ENCODE assay signal across 22 mouse cellular contexts in the genomic region with DNA sequence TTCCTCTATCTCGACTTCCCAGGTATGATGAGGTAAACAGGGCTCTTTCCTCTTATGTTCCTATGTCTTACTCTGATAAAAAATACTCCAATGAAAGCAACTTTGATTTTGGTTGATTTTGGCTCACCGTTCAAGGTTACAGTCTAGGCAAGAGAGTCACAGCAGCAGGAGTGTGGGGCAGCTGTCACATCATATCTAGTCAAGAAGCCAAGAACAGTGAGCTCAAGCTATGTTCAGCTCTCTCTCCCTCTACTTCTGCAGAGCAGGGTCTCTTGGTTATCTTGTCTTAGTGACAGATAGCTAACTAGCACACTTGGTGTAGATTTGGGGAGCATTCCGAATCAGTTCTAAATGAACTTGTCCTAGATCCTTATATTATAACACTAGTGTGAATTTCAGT. TPM values are rescaled to one million over a fixed set of nuclear protein-coding genes. Genes with fewer than 3 reads are reported as not detected.
"Had no signal": no experiment of that assay in that cellular context is flagged by ENCODE, and none has a peak within 500 bp of the region (broad histone marks: within the 10 kb centered on the region; RNA-seq: fewer than 3 reads in every experiment).

No protein-coding gene starts in this region.

- H3K4me3 ChIP-seq: liver, embryonic 15.5 days; lung, embryonic 15.5 days; megakaryocyte, embryonic 14.5 days; midbrain, embryonic 12.5 days; neural tube, embryonic 12.5 days had no signal

- H3K27ac ChIP-seq: liver, embryonic 15.5 days; lung, embryonic 15.5 days; macrophage; midbrain, embryonic 12.5 days; neural tube, embryonic 12.5 days had no signal

- DNase-seq: liver, postnatal 0 days; lung, adult 2 months; lung, postnatal 14 days; lung, postnatal 36 days; midbrain, embryonic 14.5 days; right cerebral cortex, postnatal 14 days; right cerebral cortex, postnatal 4 days; spleen, adult 18-20 months; thymus, adult 18-20 months; thymus, postnatal 14 days; thymus, postnatal 36 days had no signal

- H3K9me3 ChIP-seq: liver, embryonic 15.5 days; lung, embryonic 15.5 days; megakaryocyte, embryonic 14.5 days; midbrain, embryonic 12.5 days; neural tube, embryonic 12.5 days had no signal

- H3K4me1 ChIP-seq: liver, embryonic 15.5 days; lung, embryonic 15.5 days; megakaryocyte, embryonic 14.5 days; neural tube, embryonic 12.5 days had no signal

- H3K4me2 ChIP-seq: liver, embryonic 15.5 days; lung, embryonic 15.5 days; midbrain, embryonic 12.5 days; neural tube, embryonic 12.5 days had no signal

- H3K27me3 ChIP-seq: liver, embryonic 15.5 days; lung, embryonic 15.5 days; megakaryocyte, embryonic 14.5 days; midbrain, embryonic 12.5 days; neural tube, embryonic 12.5 days had no signal

- ATAC-seq: liver, postnatal 0 days; lung, postnatal 0 days; midbrain, embryonic 16.5 days had no signal

- H3K9ac ChIP-seq: liver, embryonic 15.5 days; liver, postnatal 0 days; lung, embryonic 15.5 days; midbrain, embryonic 12.5 days; neural tube, embryonic 12.5 days had no signal

- H3K36me3 ChIP-seq: liver, embryonic 15.5 days; lung, embryonic 15.5 days; midbrain, embryonic 12.5 days; neural tube, embryonic 12.5 days had no signal

RNA-seq across cellular contexts. Expression of a gene that starts 41.5 kb away (rescaled TPM):
- total RNA-seq: megakaryocyte progenitor cell, adult 5-6 weeks; monocyte, adult 5-6 weeks; neutrophil, adult 5-6 weeks had no signal
- polyA plus RNA-seq: liver, postnatal 0 days; macrophage had no signal
